Mouse (Mus musculus) mouse trophoblast stem cell (cell line): ENCODE data around the gene Pgpep1.

Source experiments
- in situ Hi-C, 2 experiments: fragments of 300-500 bp; cut with MseI, MboI; formaldehyde crosslinking; loops; 2 replicates in 1 of 2; 3 replicates in 1 of 2; pipeline ENCODE4 v1.15.1; 2025

Gene Pgpep1

DNA sequence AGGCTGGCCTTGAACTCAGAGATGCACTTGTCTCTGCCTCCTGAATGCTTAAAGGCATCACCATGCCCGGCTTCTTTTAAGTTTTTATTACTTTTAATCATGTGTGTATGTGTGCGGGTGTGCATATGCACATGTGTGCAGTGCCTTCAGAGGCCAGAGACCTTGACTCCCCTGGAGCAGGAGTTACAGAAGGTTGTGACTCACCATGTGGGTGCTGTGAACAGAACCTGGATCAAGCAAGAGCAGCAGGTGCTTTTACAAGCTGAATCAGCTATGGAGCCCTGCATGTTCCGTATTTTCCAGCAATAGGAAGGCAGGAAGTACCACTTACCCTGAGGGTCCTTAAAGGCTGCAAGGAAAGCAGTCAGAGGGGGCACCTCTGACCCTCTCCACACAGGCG lies 31.0 kb upstream of the Pgpep1 start:
- in situ Hi-C loops = no loop called here

DNA sequence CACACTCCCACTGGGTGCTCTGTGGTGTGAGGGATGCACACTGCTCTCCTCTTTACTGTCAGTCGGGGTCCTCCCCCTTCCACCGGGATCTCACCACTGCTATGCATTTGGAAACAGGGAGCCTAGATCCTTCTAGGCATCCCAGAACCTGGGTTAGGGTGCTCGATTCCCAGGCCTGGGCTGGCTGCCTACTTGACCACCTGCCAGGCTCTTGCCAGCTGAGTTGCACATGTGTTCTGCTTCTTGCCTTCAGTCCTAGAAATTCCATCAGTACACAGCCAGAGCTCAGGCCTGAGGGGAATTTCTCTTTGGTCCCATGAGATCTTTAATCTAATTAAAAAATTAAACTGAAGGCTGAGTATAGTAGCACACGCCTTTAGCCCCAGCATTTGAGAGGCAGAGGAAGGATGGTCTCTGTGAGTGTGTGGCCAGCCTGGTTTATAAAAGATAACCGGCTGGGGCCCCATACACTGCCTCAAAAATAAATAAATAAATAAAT lies 29.8 kb upstream of the Pgpep1 start:
- in situ Hi-C loops = no loop called here

DNA sequence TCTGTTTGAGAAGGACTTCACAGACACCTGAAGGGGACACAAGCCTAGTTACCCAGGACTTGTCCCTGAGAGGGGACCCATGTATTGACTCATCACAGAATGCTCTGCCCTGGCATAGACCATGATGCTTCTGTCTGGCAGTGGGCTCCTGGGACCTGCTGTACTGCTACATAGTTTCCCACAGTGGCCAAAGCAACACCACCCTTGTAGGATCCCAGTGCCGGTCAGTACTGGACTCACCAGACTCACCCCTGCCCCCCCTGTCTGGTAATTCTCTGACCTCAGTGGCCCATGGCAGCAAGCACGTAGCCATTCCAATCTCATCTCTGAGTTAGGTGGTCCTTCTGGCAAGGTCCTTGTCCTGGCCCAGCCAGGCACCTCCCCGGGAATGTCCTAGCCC lies 27.9 kb upstream of the Pgpep1 start:
- in situ Hi-C loops = no loop called here

GRCm38 (mm10) chr8:70687576-70687975 lies 27.4 kb upstream of the Pgpep1 start:
- in situ Hi-C loops = no loop called here

GRCm38 (mm10) chr8:70684291-70684690 lies 24.1 kb upstream of the Pgpep1 start:
- in situ Hi-C loops = no loop called here

GRCm38 (mm10) chr8:70682692-70683091 lies 22.5 kb upstream of the Pgpep1 start:
- in situ Hi-C loops = no loop called here

DNA sequence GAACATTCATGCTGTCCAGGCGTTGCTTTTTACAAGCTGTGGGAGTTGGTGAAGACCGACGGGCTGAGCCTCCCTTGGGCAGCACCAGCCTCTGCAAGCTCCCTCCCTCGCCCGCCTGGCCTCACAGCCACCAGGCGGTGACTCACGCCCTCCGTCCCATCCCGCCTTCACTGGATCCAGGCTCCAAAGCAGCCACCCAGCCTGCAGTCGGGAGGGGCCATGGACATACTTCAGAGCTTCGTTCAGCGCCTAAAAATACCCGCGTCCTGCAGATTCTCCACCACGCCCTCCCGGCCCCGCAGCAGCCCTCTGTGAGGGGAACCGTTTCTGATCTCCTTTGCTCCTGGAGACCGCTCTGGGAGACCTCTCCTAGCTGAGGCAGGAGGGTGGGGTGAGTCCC lies 22.0 kb upstream of the Pgpep1 start:
- in situ Hi-C loops = no loop called here

DNA sequence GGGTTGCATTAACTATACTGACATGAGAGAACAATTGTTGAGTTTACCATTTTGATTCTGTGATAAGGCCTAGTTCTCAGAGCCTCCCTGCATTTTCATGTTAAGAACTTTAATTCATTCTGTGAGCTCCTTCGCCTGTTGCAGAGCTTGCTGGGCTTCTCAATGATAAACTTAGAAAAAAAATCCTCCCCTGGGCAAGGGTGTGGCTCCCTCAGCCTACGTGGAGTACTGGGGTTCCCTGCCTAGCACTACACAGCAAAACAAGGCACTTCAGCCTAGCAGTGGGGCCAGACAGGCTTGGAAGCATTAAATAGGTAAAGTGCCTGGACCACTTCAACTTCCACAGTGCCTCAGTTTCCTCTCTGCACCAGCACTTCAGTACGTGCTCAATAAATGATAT lies 21.2 kb upstream of the Pgpep1 start:
- in situ Hi-C loops = no loop called here

DNA sequence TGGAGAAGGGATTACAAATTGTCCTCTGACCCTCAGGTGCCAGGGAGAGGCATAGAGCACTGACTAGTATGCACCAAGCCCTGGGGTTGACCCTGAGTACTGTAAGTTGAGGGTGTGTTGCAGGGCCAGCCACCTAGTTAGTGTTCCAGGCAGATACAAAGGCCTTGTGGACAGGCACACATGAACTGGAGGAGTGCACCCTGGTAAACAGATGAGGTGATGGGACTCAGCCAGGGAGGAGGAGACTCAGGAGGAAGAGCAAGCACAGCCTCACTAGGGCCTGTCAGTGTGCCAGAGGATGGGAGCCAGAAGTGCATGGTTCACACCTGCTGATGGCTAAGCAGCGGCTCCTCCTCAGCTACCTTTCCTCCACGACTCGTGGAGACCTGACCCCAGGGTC lies 19.9 kb upstream of the Pgpep1 start:
- in situ Hi-C loops = no loop called here

DNA sequence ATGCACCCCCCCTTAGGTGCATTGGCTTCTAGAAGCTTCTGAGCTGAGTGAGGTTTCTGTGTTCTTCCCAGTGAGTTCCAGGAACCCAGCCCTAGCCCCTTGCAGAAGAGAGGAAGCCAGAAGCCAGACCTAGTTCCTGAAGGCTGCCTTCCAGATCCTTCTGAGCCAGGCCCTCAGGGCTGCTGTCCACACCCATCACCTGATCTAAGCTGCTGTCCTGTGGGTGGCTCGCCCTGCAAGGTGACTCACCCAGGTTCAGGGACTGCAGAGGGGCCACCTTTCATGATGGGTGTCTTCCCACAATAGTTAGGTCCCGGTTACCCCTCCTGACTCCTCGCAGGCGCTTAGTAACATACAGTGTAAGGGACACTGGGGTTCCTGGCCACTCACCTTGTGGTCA lies 19.2 kb upstream of the Pgpep1 start:
- in situ Hi-C loops = no loop called here

GRCm38 (mm10) chr8:70678679-70679078 lies 18.5 kb upstream of the Pgpep1 start:
- in situ Hi-C loops = no loop called here

- in situ Hi-C loops = no loop called here
Measured at GRCm38 (mm10) chr8:70677451-70678080, 17.4 kb upstream of the Pgpep1 start.

- in situ Hi-C loops = no loop called here
Measured at GRCm38 (mm10) chr8:70675336-70675735, 15.1 kb upstream of the Pgpep1 start.

- in situ Hi-C loops = loop anchor here in 1 of 2 experiments (5.0 kb wide), 1 partner anchor 33 kb away; no protein-coding TSS in a partner anchor
Measured at GRCm38 (mm10) chr8:70674716-70675115, 14.5 kb upstream of the Pgpep1 start.

DNA sequence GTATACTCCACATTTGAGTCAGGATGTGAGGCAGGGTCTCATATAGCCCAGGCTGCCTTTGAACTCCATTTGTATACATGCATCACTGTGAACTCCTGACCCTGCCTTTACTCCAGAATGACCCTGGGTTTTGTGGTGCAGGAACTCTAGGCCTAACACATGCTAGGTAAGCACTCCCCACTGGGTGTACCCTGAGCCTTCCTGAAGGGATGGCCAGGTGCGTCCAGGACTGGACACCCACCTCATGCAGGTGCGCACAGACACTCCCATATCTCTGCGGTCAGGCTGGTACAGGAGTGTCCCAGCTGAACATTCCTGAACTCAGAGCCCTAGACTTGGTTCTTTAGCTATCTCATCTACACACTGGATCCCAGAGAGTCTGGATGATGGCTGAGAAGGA lies 13.9 kb upstream of the Pgpep1 start:
- in situ Hi-C loops = loop anchor here in 1 of 2 experiments (5.0 kb wide), 1 partner anchor 33 kb away; no protein-coding TSS in a partner anchor

DNA sequence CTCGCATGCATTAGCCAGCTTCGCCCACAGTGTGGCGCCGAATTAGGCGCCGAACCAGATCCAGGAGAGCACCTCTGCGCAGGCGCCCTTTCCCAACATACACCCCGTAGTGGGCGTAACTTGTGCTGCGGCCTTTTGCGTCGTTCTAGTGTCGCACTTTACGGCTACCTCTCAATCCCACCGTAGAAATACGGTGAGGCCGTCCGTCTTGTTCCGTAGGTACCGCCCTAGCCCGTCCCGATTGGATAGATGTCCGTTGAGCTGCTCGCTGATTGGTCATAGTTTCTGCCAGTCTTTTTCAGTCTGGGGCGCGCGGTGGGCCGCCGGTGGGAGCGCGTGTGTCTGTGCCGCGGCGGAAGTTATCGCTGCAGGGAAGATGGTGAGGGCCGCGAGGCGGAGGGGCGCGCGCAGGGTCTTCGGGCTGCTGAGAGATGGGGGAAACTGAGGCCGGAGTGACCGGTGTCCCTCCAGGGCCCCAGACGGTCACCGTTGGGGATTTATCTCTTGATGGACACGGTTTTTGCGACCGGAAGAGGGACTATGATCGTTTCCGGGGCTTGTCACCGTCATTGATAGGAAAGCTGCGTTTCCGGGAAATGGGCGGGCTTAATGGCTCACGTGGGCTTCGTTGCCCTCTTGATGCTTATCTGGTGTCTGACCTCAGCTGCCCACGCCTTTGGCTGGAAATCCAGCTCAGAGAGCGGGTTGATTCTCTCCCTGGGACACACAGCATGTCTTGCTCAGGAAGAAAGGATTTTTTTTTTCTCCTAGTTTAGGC lies 13.1 kb upstream of the Pgpep1 start, which contains the start of gene Lsm4:
Gene Lsm4 (plus strand): TSS at position 170 of the 778 bp plus-strand sequence.
- in situ Hi-C loops = loop anchor here in 1 of 2 experiments (5.0 kb wide), 1 partner anchor 34 kb away; no protein-coding TSS in a partner anchor

GRCm38 (mm10) chr8:70672325-70673078 lies 12.3 kb upstream of the Pgpep1 start:
- in situ Hi-C loops = loop anchor here in 1 of 2 experiments (5.0 kb wide), 1 partner anchor 35 kb away; no protein-coding TSS in a partner anchor

DNA sequence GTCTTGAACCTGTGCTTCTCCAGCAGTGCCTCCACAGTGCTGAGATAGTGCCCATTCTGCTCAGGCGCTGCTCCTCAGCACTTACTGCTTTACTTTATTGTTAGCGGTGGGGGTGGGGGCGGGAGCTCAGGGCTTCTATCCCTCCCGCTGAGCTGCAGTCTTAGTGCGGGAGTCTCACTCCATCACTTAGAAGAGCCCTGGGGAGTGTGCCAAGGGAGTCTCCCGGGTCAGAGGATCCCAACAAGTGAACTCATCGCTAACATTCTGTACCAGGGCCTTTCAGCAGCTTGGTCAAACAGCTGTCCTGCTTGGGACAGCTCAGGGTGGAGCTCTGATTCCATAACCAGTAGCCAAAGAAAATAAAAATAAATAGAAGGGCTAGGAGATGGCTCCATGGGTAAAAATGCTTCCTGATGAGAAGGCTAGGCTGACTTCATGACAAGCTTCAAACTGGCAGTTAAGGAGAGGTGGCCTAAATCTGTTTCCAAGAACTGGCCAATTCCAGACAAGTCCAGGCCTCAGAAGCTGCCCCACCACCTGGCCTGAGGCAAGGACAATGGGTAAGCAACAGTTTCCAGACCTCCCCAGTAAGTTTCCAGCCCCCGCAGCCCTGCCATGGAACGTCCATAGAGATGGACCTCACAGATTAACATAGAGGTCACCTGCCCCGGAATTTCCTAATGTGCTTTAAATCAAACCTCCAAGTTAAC lies 11.6 kb upstream of the Pgpep1 start:
- in situ Hi-C loops = loop anchor here in 1 of 2 experiments (5.0 kb wide), 1 partner anchor 36 kb away; no protein-coding TSS in a partner anchor

- in situ Hi-C loops = no loop called here
Measured at GRCm38 (mm10) chr8:70667071-70667470, 6.9 kb upstream of the Pgpep1 start.

GRCm38 (mm10) chr8:70665599-70665998 lies 5.4 kb upstream of the Pgpep1 start:
- in situ Hi-C loops = no loop called here

DNA sequence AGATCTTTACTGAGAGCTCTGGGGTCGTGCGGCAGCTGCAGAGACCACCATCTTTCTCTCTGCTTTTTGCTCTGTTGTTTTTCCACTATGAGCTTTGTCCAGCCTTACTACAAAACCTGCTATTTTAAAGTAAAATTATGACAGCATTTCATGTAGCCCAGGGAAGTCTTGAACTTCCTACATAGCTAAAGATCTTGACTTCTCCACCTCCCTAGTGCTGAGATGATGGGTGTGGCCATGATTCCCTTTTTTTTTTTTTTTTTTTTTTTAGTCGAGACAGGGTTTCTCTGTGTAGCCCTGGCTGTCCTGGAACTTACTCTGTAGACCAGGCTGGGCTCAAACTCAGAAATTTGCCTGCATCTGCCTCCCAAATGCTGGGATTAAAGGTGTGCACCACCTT lies 4.4 kb upstream of the Pgpep1 start:
- in situ Hi-C loops = loop anchor here in 1 of 2 experiments (5.0 kb wide), 1 partner anchor 43 kb away; no protein-coding TSS in a partner anchor
